Mouse (Mus musculus): ENCODE data around the gene Aldh1l1. TPM values are rescaled to one million over a fixed set of nuclear protein-coding genes. Genes with fewer than 3 reads are reported as not detected.

The Aldh1l1 gene
- polyA plus RNA-seq, 1 experiment, result 53.6 TPM

GRCm38 (mm10) chr6:90616481-90616880 is 130.3 kb downstream of the Aldh1l1 start:
- Histone ChIP-seq H3K27me3 (ENCODE audit: control insufficient read depth, insufficient read depth, low read length) (no peaks in the 10 kb centered on the region), H3K27ac (ENCODE audit: insufficient read depth, low read depth, low read length) (no peak overlapping the region), H3K36me3 (ENCODE audit: control insufficient read depth, insufficient read depth, low read length) (no peaks in the 10 kb centered on the region), H3K4me3 (ENCODE audit: low read depth, low read length) (no peak overlapping the region), H3K4me1 (ENCODE audit: control insufficient read depth, insufficient read depth, insufficient read length, low read length) (no peaks in the 10 kb centered on the region)
- WGBS, result 84% methylated on average over 6 of the region's 6 CpGs
- TF ChIP-seq POLR2A (IDR thresholded peaks at IDR 0.05; ENCODE audit: low read depth, low read length) (no peak), CTCF (IDR thresholded peaks at IDR 0.05; ENCODE audit: extremely low read depth, insufficient read length, insufficient replicate concordance, low read depth, low read length) (no peak)

- no peaks in the 10 kb centered on the region for H3K4me1 ChIP-seq (ENCODE audit: control insufficient read depth, insufficient read depth, insufficient read length, low read length)
- no peaks in the 10 kb centered on the region for H3K36me3 ChIP-seq (ENCODE audit: control insufficient read depth, insufficient read depth, low read length)
- WGBS, result 57% methylated on average over 4 of the region's 4 CpGs
- TF ChIP-seq CTCF (IDR thresholded peaks at IDR 0.05; ENCODE audit: extremely low read depth, insufficient read length, insufficient replicate concordance, low read depth, low read length) (no peak), POLR2A (IDR thresholded peaks at IDR 0.05; ENCODE audit: low read depth, low read length) (no peak)
- no peak overlapping the region for H3K27ac ChIP-seq (ENCODE audit: insufficient read depth, low read depth, low read length)
- no peak overlapping the region for H3K4me3 ChIP-seq (ENCODE audit: low read depth, low read length)
- H3K27me3 ChIP-seq (ENCODE audit: control insufficient read depth, insufficient read depth, low read length), result no peaks in the 10 kb centered on the region
Measured at GRCm38 (mm10) chr6:90618274-90618673, 132.0 kb downstream of the Aldh1l1 start.

- 67% methylated on average over 19 of the region's 19 CpGs for WGBS
- Histone ChIP-seq H3K4me1 (ENCODE audit: control insufficient read depth, insufficient read depth, insufficient read length, low read length) (no peaks in the 10 kb centered on the region), H3K27ac (ENCODE audit: insufficient read depth, low read depth, low read length) (no peak overlapping the region), H3K36me3 (ENCODE audit: control insufficient read depth, insufficient read depth, low read length) (no peaks in the 10 kb centered on the region), H3K4me3 (ENCODE audit: low read depth, low read length) (no peak overlapping the region), H3K27me3 (ENCODE audit: control insufficient read depth, insufficient read depth, low read length) (no peaks in the 10 kb centered on the region)
- TF ChIP-seq POLR2A (IDR thresholded peaks at IDR 0.05; ENCODE audit: low read depth, low read length) (no peak), CTCF (IDR thresholded peaks at IDR 0.05; ENCODE audit: extremely low read depth, insufficient read length, insufficient replicate concordance, low read depth, low read length) (no peak)
Measured at GRCm38 (mm10) chr6:90618821-90619636, 132.8 kb downstream of the Aldh1l1 start.

- no peaks in the 10 kb centered on the region for H3K4me1 ChIP-seq (ENCODE audit: control insufficient read depth, insufficient read depth, insufficient read length, low read length)
- TF ChIP-seq POLR2A (IDR thresholded peaks at IDR 0.05; ENCODE audit: low read depth, low read length) (no peak), CTCF (IDR thresholded peaks at IDR 0.05; ENCODE audit: extremely low read depth, insufficient read length, insufficient replicate concordance, low read depth, low read length) (no peak)
- H3K27ac ChIP-seq (ENCODE audit: insufficient read depth, low read depth, low read length), result no peak overlapping the region
- no peaks in the 10 kb centered on the region for H3K27me3 ChIP-seq (ENCODE audit: control insufficient read depth, insufficient read depth, low read length)
- no peaks in the 10 kb centered on the region for H3K36me3 ChIP-seq (ENCODE audit: control insufficient read depth, insufficient read depth, low read length)
- H3K4me3 ChIP-seq (ENCODE audit: low read depth, low read length), result no peak overlapping the region
- WGBS, result 78% methylated on average over 5 of the region's 5 CpGs
Measured at GRCm38 (mm10) chr6:90619936-90620335, 133.7 kb downstream of the Aldh1l1 start.

GRCm38 (mm10) chr6:90620791-90621583 is 134.8 kb downstream of the Aldh1l1 start:
- Histone ChIP-seq H3K36me3 (ENCODE audit: control insufficient read depth, insufficient read depth, low read length) (no peaks in the 10 kb centered on the region), H3K4me1 (ENCODE audit: control insufficient read depth, insufficient read depth, insufficient read length, low read length) (no peaks in the 10 kb centered on the region), H3K27ac (ENCODE audit: insufficient read depth, low read depth, low read length) (no peak overlapping the region), H3K4me3 (ENCODE audit: low read depth, low read length) (no peak overlapping the region), H3K27me3 (ENCODE audit: control insufficient read depth, insufficient read depth, low read length) (no peaks in the 10 kb centered on the region)
- WGBS, result 78% methylated on average over 9 of the region's 9 CpGs
- no peak for TF ChIP-seq POLR2A (IDR thresholded peaks at IDR 0.05; ENCODE audit: low read depth, low read length)

GRCm38 (mm10) chr6:90621584-90621890 is 135.3 kb downstream of the Aldh1l1 start:
- no peak overlapping the region for H3K27ac ChIP-seq (ENCODE audit: insufficient read depth, low read depth, low read length)
- H3K4me1 ChIP-seq (ENCODE audit: control insufficient read depth, insufficient read depth, insufficient read length, low read length), result no peaks in the 10 kb centered on the region
- no peak for TF ChIP-seq POLR2A (IDR thresholded peaks at IDR 0.05; ENCODE audit: low read depth, low read length)
- TF ChIP-seq CTCF (IDR thresholded peaks at IDR 0.05; ENCODE audit: extremely low read depth, insufficient read length, insufficient replicate concordance, low read depth, low read length), result no peak
- WGBS, result 68% methylated on average over 6 of the region's 6 CpGs
- H3K36me3 ChIP-seq (ENCODE audit: control insufficient read depth, insufficient read depth, low read length), result no peaks in the 10 kb centered on the region
- no peaks in the 10 kb centered on the region for H3K27me3 ChIP-seq (ENCODE audit: control insufficient read depth, insufficient read depth, low read length)
- H3K4me3 ChIP-seq (ENCODE audit: low read depth, low read length), result no peak overlapping the region

- no peak overlapping the region for H3K27ac ChIP-seq (ENCODE audit: insufficient read depth, low read depth, low read length)
- no peaks in the 10 kb centered on the region for H3K27me3 ChIP-seq (ENCODE audit: control insufficient read depth, insufficient read depth, low read length)
- WGBS, result 36% methylated on average over 11 of the region's 11 CpGs
- TF ChIP-seq CTCF (IDR thresholded peaks at IDR 0.05; ENCODE audit: extremely low read depth, insufficient read length, insufficient replicate concordance, low read depth, low read length) (no peak), POLR2A (IDR thresholded peaks at IDR 0.05; ENCODE audit: low read depth, low read length) (no peak)
- no peaks in the 10 kb centered on the region for H3K36me3 ChIP-seq (ENCODE audit: control insufficient read depth, insufficient read depth, low read length)
- H3K4me1 ChIP-seq (ENCODE audit: control insufficient read depth, insufficient read depth, insufficient read length, low read length), result no peaks in the 10 kb centered on the region
- no peak overlapping the region for H3K4me3 ChIP-seq (ENCODE audit: low read depth, low read length)
Measured at GRCm38 (mm10) chr6:90622758-90623455, 136.7 kb downstream of the Aldh1l1 start.
